Mouse (Mus musculus): Measurements from ENCODE around the gene Atp10a.

The Atp10a gene

GRCm38 (mm10) chr7:58736841-58737547, 81.0 kb downstream of the Atp10a start:
- no peak for DNase-seq (ENCODE audit: low spot score in 2 of 2)

DNA sequence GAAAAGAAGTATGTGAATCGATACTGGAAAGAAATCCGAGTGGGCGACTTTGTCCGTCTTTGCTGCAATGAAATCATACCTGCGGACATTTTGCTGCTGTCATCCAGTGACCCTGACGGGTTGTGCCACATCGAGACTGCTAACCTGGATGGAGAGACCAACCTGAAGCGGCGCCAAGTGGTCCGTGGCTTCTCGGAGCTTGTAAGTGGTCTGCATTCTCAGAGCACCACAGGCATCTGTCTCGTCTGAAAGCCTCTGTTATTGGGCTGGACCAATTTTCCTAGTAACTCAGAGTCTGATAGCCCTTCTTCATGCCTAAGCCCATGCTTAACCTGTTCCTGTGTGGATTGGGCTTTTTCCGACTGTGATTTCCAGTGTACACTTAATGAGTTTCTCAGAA, 84.2 kb downstream of the Atp10a start:
- DNase-seq (ENCODE audit: low spot score in 2 of 2), result no peak

- no peak for DNase-seq (ENCODE audit: low spot score in 2 of 2)
Measured at GRCm38 (mm10) chr7:58740842-58741241, 84.9 kb downstream of the Atp10a start.

DNA sequence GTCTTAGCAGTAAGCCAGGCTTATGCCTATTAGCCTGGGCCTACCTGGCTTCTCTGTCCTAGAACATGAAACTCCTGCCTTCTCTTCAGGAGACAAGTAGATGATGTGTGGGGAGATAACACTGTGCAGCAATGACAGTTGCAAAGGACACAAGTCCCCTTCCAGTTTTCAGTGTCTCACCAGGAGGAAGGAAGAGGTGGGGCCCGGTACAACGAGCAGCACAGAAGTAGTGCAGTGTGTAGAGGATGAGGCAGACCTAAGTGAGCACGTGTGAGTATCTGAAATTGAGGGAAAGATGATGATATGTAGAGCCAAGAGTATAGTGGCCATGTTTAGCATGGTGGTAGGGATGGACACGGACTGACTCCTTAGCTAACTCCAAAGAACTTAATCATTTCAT, 86.0 kb downstream of the Atp10a start:
- peak; percentile 56 to 60 for DNase-seq (ENCODE audit: low spot score in 2 of 2)

DNA sequence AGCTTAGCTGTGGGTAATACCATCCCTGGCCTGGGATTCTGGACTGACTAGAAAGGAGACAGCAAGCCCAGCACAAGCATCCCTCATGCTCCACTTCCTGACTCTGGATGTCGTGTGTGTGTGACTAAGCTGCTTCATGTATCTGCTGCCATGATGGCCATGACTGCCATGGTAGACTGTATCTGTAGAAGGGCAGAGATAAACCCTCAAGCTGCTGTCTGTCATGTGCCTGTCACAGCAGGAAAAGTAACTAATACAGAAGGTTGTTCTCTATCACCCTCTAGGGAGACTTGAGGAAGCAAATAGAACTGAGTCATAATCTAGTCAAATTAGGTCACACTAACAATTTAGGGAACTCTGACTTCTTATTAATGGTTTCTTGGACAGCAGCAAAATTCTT, 86.7 kb downstream of the Atp10a start:
- no peak for DNase-seq (ENCODE audit: low spot score in 2 of 2)

DNA sequence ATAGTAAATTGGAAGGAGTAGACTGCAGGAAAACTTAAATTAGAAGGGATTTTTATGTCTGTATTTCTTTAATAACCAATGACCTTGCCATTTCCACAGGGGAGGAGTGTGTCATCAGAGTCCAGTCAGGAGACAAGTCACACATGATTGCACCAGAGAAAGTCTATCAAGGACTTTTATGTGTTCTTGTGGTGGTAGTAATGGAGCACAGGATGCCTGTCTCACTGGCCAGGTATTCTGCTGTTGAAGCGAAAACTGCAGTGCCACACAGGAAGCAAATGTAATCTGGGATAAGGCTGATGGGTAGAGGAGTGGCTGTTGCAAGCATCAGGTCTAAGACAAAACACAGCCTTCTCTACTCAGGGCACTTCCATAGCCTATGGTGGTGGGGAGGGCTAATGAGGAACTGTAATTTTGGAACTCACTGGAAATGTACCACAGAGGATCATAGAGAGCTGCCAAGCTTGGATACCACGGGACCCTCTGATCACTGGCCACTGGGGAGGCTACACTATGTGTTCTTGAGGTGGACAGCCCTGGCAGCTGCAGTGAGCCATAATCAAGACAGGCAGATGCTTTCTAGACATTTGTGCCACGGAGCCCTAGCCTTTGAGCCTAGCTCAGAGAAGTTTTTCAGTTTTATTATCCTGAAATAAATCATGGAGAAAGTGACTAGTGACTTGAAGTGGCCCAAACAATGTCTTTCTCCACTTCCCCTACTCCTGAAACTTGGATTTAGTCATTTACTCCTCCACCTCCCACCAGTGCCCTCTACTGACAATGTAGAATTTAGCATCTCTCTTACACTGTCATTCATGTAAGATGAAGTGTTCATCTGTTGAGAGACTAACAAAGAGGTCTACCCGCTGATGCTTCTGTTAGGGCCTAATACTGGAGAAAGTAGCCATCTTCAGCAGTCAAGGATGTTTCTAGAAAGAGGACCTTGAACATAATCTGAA, 87.7 kb downstream of the Atp10a start:
- peak in 1 of 2 experiments; percentile 63 for DNase-seq (ENCODE audit: low spot score in 2 of 2)

GRCm38 (mm10) chr7:58746817-58747216, 90.9 kb downstream of the Atp10a start:
- DNase-seq (ENCODE audit: low spot score in 2 of 2), result no peak

GRCm38 (mm10) chr7:58749904-58750612, 94.1 kb downstream of the Atp10a start:
- peak; percentile 62 to 67 for DNase-seq (ENCODE audit: low spot score in 2 of 2)

GRCm38 (mm10) chr7:58752041-58752440, 96.1 kb downstream of the Atp10a start:
- DNase-seq (ENCODE audit: low spot score in 2 of 2), result no peak

DNA sequence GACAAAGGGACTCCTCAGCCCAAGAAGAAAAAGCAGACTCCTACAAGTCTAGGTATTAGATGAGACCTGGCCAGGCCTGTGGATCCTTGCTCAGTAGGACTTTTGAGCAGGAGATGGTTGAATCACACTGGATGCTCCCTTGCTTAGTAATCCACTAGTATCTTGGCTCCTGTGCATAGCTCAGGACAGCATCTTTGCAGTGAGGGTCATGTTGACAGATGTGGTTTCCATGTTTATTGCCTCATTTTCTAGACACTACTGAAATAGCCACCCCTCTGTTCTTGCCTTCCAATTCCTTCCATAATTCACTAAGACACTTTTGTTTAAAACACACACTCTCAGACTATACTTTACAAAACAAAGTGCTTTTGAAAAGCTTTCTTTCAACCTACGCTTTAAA, 98.1 kb downstream of the Atp10a start:
- DNase-seq (ENCODE audit: low spot score in 2 of 2), result no peak

DNA sequence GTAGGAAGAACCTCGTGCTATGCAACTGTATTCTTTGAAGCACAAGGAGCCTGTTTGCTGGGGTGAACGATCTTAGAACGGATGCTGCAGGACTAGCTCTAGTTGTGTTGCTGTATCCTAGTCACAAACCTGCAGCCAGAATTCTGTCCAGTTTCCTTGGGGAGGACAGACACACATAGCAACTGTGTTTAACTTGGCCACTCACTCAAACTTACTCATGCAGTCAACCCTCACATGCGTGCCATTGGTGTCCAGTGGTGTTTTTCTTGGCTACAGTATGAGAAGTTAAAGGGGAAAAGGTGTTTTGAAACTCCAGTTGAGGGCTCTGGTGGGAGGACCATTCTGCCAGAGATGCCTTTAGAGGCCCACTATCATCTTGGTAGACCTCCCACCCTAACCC, 98.6 kb downstream of the Atp10a start:
- no peak for DNase-seq (ENCODE audit: low spot score in 2 of 2)

DNA sequence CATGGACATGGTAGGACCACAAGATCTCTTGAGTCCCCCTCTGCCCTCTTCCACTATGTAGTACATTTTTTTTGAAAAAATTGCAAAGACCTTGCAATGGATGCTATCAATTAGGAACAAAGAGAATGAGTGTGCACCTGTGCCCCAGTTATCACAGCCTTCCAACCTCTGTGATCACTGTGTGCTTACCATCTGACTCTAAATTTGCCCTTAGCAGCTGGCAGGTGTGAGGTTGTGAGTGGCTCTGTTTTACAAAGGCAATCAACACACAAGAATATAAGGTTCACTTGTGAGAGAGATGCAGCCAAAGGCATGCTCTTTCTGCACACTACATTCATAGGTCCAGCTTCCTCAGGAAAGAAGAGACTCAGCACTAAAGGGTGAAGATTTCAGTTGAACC, 99.1 kb downstream of the Atp10a start:
- peak; percentile 71 to 83 for DNase-seq (ENCODE audit: low spot score in 2 of 2)

- no peak for DNase-seq (ENCODE audit: low spot score in 2 of 2)
Measured at GRCm38 (mm10) chr7:58755846-58756245, 99.9 kb downstream of the Atp10a start.

DNA sequence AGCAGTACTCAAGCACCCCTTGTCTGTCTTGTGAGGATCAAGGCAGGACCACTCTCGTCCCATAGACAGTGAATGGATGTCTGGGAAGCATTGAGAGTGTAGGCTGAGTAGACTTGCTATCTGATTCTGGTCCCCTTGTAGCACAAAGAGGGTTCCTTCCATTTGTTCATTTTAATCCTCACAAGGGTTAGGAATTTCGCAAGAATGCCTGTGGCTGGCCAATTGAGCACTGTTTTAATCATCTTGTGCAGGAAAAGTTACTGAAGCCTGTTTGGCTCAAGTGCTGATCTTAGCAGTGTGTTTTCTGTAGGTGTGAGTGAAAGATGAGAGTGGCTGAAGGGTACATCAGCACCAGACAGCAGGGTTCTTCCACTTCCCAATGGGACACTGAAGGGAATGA, 101.4 kb downstream of the Atp10a start:
- DNase-seq (ENCODE audit: low spot score in 2 of 2), result no peak

- no peak for DNase-seq (ENCODE audit: low spot score in 2 of 2)
Measured at GRCm38 (mm10) chr7:58758396-58758795, 102.4 kb downstream of the Atp10a start.

DNA sequence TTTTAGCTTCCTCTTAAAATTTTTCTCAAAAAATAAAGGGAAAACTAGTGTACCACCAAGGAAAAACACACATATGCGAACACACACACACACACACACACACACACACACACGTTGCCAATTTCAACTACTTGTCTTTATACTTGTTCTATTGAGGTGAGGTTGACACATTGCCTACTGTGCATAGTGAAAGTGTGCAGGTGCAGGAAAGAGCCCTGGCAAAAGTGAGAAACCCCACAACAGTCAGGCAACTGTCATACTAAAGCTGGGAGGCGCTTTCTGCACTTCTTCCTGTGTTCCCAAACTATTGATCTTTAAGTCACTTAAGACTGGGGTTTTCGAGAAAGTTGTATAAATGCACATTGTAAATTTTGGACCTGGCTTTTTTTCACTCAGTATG, 103.3 kb downstream of the Atp10a start:
- DNase-seq (ENCODE audit: low spot score in 2 of 2), result peak; percentile 54 to 56

- DNase-seq (ENCODE audit: low spot score in 2 of 2), result peak; percentile 46 to 48
Measured at GRCm38 (mm10) chr7:58767257-58767656, 111.3 kb downstream of the Atp10a start.

DNA sequence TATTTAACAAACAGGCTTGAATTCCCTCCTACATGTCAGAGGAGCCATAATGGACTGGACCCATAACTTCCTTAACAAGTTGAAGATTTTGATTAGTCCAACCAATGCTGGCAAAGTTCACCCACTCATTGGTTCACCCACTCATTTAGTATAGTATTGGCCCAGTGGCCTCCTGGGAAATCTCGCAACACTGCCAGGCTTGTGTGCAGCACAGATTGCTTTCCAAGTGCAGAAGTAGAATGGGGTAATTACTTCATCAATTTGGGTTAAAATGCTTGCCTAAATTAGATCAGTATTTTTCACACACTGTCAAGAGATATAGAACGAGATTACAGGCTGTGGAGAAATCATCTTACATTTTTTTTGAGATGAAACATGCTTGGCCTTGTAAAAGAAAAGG, 112.3 kb downstream of the Atp10a start:
- DNase-seq (ENCODE audit: low spot score in 2 of 2), result no peak

GRCm38 (mm10) chr7:58770254-58770653, 114.3 kb downstream of the Atp10a start:
- peak; percentile 44 to 66 for DNase-seq (ENCODE audit: low spot score in 2 of 2)

GRCm38 (mm10) chr7:58772048-58772690, 116.2 kb downstream of the Atp10a start:
- DNase-seq (ENCODE audit: low spot score in 2 of 2), result no peak

- DNase-seq (ENCODE audit: low spot score in 2 of 2), result no peak
Measured at GRCm38 (mm10) chr7:58779146-58779545, 123.2 kb downstream of the Atp10a start.

DNA sequence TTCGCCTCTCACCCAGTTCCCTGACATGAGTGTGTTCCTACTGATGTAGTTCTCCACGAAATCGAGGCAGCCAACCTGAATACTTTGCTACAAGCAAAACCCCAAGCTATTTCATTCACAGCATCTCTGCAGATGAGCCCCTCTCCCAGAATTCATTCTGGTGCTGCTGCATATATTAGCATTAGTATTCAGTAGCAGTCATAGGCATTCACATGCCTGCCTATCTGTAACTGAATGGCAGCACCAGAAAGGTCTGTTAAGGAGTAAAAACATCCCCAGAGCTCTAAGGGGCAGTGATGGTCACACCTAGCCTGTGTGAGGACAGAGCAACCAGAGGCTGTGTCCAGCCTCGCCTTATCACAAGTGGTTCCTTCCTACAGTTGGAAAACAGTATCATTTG, 131.0 kb downstream of the Atp10a start:
- DNase-seq (ENCODE audit: low spot score in 2 of 2), result no peak
